Mouse (Mus musculus) liver, postnatal 0 days (tissue): ENCODE results near the gene Syt5.

ENCODE experiments used
- CTCF ChIP-seq: sonication (generic); IDR thresholded peaks from 2 replicates; pipeline ENCODE4 v1.5.1; 2016; ENCODE audit warnings: antibody characterized with exemption, low read depth
- EP300 ChIP-seq: IDR thresholded peaks from 2 replicates; pipeline ENCODE4 v1.6.1; 2016; ENCODE audit warnings: antibody characterized with exemption, low read depth, mild to moderate bottlenecking

DNA sequence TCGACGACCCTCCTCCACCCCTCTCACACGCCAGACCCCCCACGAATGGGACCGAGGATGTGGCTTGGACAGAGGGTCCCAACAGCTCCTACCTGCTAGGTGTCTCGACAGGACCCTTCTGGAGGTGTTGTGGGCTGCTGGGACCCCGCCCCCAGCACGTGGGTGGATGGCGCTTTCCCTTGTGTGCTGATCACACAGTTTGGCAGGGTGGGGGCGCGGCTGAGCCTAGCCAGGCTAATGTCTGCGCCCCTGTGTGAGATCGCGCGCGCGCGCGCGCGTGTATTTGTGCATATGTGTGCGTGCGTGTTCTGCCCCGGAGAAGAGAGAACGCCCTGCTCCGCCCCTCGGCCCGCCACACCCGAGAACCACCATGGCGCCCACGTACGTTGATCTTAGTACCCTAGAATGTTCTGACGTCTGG is at the start of gene Syt5:
- TF ChIP-seq CTCF (no peak), EP300 (no peak)
